In the genomic region with DNA sequence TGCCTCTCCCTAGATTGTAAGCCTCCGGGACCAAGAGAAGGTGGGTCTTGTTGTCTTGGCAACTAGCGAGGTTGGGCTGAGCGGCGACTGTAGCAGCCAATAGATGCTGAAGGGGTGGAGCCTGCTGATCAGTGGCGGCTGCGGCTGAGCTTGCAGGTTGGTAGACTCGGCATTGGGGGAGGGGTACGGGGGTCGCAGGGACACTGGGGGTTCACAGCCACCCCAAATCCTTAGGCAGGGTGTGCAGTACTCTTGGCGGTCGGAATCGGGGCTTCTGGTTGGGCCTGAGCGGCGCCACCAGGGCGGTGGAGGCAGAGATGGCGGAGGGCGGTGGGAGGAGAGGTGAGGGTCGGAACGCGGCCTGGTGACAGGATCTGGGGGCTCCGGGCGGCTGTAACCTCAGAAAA, we compare ENCODE assay signal across 8 mouse cellular contexts. TPM values are rescaled to one million over a fixed set of nuclear protein-coding genes. Genes with fewer than 3 reads are reported as not detected.
A peak's percentile ranks its signal among the peaks of the same experiment; 100 is the strongest.
DNase-seq lines count a peak whose midpoint lies in the region; ATAC-seq and TF ChIP-seq lines count a peak whose summit lies in the region.

No protein-coding gene starts in this region.

- DNase-seq in ES-E14 (ENCODE audit: low read depth, low spot score) = peak; percentile 94
- DNase-seq in cerebellum, adult 11-12 months = peak; percentile 94
- peak; percentile 88 for DNase-seq in heart, postnatal 25 days (ENCODE audit: low spot score)
- DNase-seq in layer of hippocampus, adult 18-20 months (ENCODE audit: low spot score in 2 of 2) = peak; percentile 93 to 97
- peak; percentile 90 for DNase-seq in lung, adult 2 months
- DNase-seq in thymus, adult 18-20 months = peak; percentile 81 to 85

- no peaks in the 10 kb centered on the region for H3K9me3 ChIP-seq in ES-E14 (ENCODE audit: control insufficient read depth, insufficient read depth, low read depth, low read length)
- no peaks in the 10 kb centered on the region for H3K9me3 ChIP-seq in forebrain, embryonic 15.5 days

- WGBS in forebrain, embryonic 15.5 days = 0% methylated on average over 22 of the region's 22 CpGs
- 1% methylated on average over 22 of the region's 22 CpGs for WGBS in lung, adult 2 months

- no peaks in the 10 kb centered on the region for H3K27me3 ChIP-seq in forebrain, embryonic 15.5 days

- in situ Hi-C loops in ES-E14 (cut with MboI; ENCODE audit: low sequenced_read_pairs in 2 of 2, unreplicated experiment in 2 of 2) = no loop called here

- peak overlapping the region; percentile 75 for H3K4me2 ChIP-seq in forebrain, embryonic 15.5 days (replicated peaks)

- peak overlapping the region; percentile 88 for H3K9ac ChIP-seq in ES-E14 (ENCODE audit: insufficient read depth, low read depth, low read length, poor library complexity, severe bottlenecking)
- H3K9ac ChIP-seq in forebrain, embryonic 15.5 days (replicated peaks) = peak overlapping the region; percentile 85

- ATAC-seq in forebrain, embryonic 15.5 days (replicated peaks) = peak; percentile 100
- ATAC-seq in neutrophil, adult 5-6 weeks (ENCODE audit: extremely low read depth, insufficient number of reproducible peaks, low FRiP score, poor library complexity, severe bottlenecking) = peak; percentile 90

- no peak overlapping the region for H3K27ac ChIP-seq in ES-E14 (ENCODE audit: insufficient read depth, low read depth, low read length, poor library complexity, severe bottlenecking)
- H3K27ac ChIP-seq in forebrain, embryonic 15.5 days (replicated peaks) = peak overlapping the region; percentile 74

- no peak for TF ChIP-seq CTCF in lung, adult 2 months (IDR thresholded peaks at IDR 0.05; ENCODE audit: insufficient read depth, low read length)

- H3K36me3 ChIP-seq in ES-E14 (ENCODE audit: control insufficient read depth, insufficient read depth, low read length, poor library complexity, severe bottlenecking) = peaks cover 4% of the 10 kb centered on the region; the same call in 1 of the 2 replicates
- peaks cover 17% of the 10 kb centered on the region for H3K36me3 ChIP-seq in forebrain, embryonic 15.5 days

- H3K4me1 ChIP-seq in ES-E14 (ENCODE audit: control insufficient read depth in 2 of 2, insufficient read depth in 2 of 2, low read length in 2 of 2, poor library complexity in 1 of 2) = peaks cover 0 to 7% of the 10 kb centered on the region in 2 experiments
- H3K4me1 ChIP-seq in forebrain, embryonic 15.5 days = peaks cover 21% of the 10 kb centered on the region
- peaks cover 2% of the 10 kb centered on the region; the same call in 1 of the 2 replicates for H3K4me1 ChIP-seq in lung, adult 2 months (ENCODE audit: control insufficient read depth, insufficient read depth, low read length)

- peak; percentile 61; the same call in 1 of the 2 replicates for TF ChIP-seq POLR2A in lung, adult 2 months (IDR thresholded peaks at IDR 0.05; ENCODE audit: borderline replicate concordance, extremely low read depth, low read depth, low read length)

- intact Hi-C loops in heart, postnatal 25 days (cut with DNase I) = no loop called here

- peak overlapping the region; percentile 73 to 88 for H3K4me3 ChIP-seq in ES-E14 (ENCODE audit: insufficient read depth in 1 of 2, low read depth in 1 of 2, low read length in 2 of 2, poor library complexity in 1 of 2, severe bottlenecking in 1 of 2)
- peak overlapping the region; percentile 76 for H3K4me3 ChIP-seq in forebrain, embryonic 15.5 days
- peak overlapping the region; percentile 90 for H3K4me3 ChIP-seq in lung, adult 2 months (replicated peaks; ENCODE audit: extremely low read depth, low read depth, low read length)

TF ChIP-seq in ES-E14, 5 proteins besides CTCF, POLR2A, EP300 and RAD21:
- peak; percentile 70; the same call in 1 of the 2 replicates for TF ChIP-seq CHD2 (IDR thresholded peaks at IDR 0.05; ENCODE audit: low read depth, low read length)
- no peak for TF ChIP-seq ZC3H11A (IDR thresholded peaks at IDR 0.05; ENCODE audit: borderline replicate concordance, low read depth, low read length)
- no peak for TF ChIP-seq HCFC1 (IDR thresholded peaks at IDR 0.05; ENCODE audit: borderline replicate concordance, insufficient read depth, low read length)
TF ChIP-seq in ES-E14: peak in this region for 1.

RNA-seq across cellular contexts. Expression of gene Tmem9, which starts 10.0 kb away (rescaled TPM):
- 52.8 and 74.5 TPM in 2 replicates for total RNA-seq in ES-E14 (2012; rRNA removed)
- 135 and 149 TPM in 2 replicates for polyA plus RNA-seq in forebrain, embryonic 15.5 days (2015; fragmentation: Nextera tagmentation; extraction: Ambion mirVana)
- 10 to 100 TPM; 14.6 to 15.8 TPM for total RNA-seq in heart, postnatal 25 days (2021)
- total RNA-seq in layer of hippocampus, adult 18-20 months (2021) = 10 to 100 TPM; 64.0 to 64.2 TPM
- polyA plus RNA-seq in lung, adult 2 months (2012; rRNA removed) = 56.4 and 73.2 TPM in 2 replicates
- 3.3 and 4.3 TPM in 2 replicates for total RNA-seq in neutrophil, adult 5-6 weeks (2017)

RNA-seq across cellular contexts. Expression of gene Igfn1, which starts 11.8 kb away (rescaled TPM):
- total RNA-seq in ES-E14 (2012; rRNA removed) = 0.04 TPM in 1 of 2 replicates, not detected in the other
- not detected in 2 replicates for polyA plus RNA-seq in forebrain, embryonic 15.5 days (2015; fragmentation: Nextera tagmentation; extraction: Ambion mirVana)
- under 1 TPM in 1 of 2 experiments, not detected in 1; 0.20 TPM for total RNA-seq in heart, postnatal 25 days (2021)
- under 1 TPM; 0.23 to 0.59 TPM for total RNA-seq in layer of hippocampus, adult 18-20 months (2021)
- polyA plus RNA-seq in lung, adult 2 months (2012; rRNA removed) = 0.05 TPM in 1 of 2 replicates, not detected in the other
- total RNA-seq in neutrophil, adult 5-6 weeks (2017) = under 0.01 TPM in 1 of 2 replicates, not detected in the other

RNA-seq across cellular contexts. Expression of gene Ascl5, which starts 32.7 kb away (rescaled TPM):
- total RNA-seq in ES-E14 (2012; rRNA removed) = not detected in 2 replicates
- polyA plus RNA-seq in forebrain, embryonic 15.5 days (2015; fragmentation: Nextera tagmentation; extraction: Ambion mirVana) = 0.60 TPM in 1 of 2 replicates, not detected in the other
- total RNA-seq in heart, postnatal 25 days (2021) = not detected
- total RNA-seq in layer of hippocampus, adult 18-20 months (2021) = not detected
- polyA plus RNA-seq in lung, adult 2 months (2012; rRNA removed) = not detected in 2 replicates
- not detected in 2 replicates for total RNA-seq in neutrophil, adult 5-6 weeks (2017)

RNA-seq across cellular contexts. Expression of gene Cacna1s, which starts 34.6 kb away (rescaled TPM):
- 15.8 and 17.2 TPM in 2 replicates for total RNA-seq in ES-E14 (2012; rRNA removed)
- 0.47 and 0.54 TPM in 2 replicates for polyA plus RNA-seq in forebrain, embryonic 15.5 days (2015; fragmentation: Nextera tagmentation; extraction: Ambion mirVana)
- 1 to 10 TPM; 3.6 to 3.7 TPM for total RNA-seq in heart, postnatal 25 days (2021)
- 1 to 10 TPM in 1 of 2 experiments, under 1 TPM in 1; 0.91 to 1.1 TPM for total RNA-seq in layer of hippocampus, adult 18-20 months (2021)
- polyA plus RNA-seq in lung, adult 2 months (2012; rRNA removed) = 2.9 and 7.5 TPM in 2 replicates
- total RNA-seq in neutrophil, adult 5-6 weeks (2017) = 1.4 TPM in 1 of 2 replicates, not detected in the other
